Mouse (Mus musculus) T-helper 2 cell (primary cell): Measurements from ENCODE around the gene Cx3cr1.
"Not testable (repeated sequence)": the region's sequence is repeated elsewhere in the genome, so short reads cannot be mapped to it uniquely, and the experiment has no call there.

Experiments used
- in situ Hi-C: fragments of 300-600 bp; cut with MboI, MseI; formaldehyde crosslinking; loops from one replicate; pipeline ENCODE4 v1.15.1; 2025; ENCODE audit warnings: high pct_unique_total_duplicates

The Cx3cr1 gene

DNA sequence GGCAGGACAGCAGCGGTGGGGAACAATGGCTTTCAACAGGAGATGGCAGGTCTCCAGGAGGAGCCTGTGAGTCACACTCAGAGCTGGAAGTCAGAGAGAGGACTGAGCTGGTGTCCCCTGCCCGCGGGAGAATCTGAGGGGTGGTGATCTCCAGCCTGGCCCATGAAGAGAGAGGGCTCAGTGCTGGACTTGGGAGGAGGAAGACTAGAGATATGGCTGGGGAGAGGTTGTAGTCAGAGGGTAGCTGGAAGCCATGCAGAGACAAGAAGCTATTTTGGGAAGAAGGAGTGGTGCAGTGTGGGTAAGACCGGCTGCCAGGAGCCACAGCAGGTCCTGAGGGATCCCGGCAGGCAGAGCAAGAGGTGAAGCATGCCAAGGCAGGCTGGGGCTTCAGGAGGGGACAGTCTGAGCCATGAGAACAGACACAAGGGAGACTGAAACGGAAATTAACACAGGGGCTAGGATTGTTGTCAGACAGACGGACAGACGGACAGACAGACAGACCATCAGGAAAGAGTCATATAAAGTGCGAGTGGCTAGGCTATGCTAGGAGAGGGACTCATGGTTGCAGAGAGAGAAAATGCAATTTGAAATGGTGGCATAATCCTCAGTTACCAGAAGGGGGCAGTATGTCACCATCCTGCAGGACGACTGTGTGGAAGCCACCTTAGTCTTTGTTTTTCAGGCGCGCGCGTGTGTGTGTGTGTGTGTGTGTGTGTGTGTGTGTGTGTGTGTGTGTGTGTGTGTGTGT is 42.1 kb downstream of the Cx3cr1 start:
- in situ Hi-C loops = loop anchor here (10.0 kb wide), 2 partner anchors 67 to 97 kb away; partner anchors contain the start of genes Ccr8 and Rpsa

DNA sequence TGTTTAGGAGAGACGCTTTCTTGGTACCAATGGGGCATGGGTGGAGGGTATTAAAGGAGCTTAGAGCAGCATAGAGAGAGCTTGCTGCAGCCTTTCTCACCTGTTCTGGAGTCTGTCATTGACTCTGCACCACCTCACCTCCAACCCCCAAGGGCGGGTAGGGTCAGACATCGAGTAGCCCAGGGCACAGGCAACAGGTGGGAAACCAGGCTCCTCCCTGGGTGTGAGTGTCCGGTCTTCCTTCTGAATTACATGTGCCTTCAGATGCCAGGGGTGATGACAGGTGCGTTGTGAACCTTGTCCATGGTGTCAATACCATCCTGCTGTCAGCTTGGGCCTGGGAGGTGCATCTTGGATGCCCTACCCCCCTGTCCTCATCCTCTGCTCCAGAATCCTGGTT is 45.1 kb downstream of the Cx3cr1 start:
- in situ Hi-C loops = loop anchor here (10.0 kb wide), 2 partner anchors 70 to 100 kb away; partner anchors contain the start of genes Ccr8 and Rpsa

DNA sequence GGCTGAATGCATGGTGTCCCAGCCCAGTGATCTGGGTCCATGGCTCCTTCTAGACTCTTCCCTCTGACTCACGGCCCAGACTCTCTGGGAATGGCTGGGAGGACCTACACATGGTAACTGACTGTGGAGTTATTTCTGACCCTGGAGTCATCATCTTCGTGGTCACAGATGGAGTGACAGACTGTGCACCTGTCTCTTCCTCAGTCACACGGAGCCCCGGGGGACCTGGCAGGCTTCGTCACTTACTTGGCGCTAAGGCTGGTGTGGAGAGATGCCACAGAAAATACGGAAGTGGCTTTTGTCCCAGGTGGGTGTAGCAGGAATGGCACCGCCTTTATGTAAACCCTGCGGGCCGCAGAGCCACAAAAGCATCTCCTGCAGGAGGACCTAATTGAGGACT is 45.5 kb downstream of the Cx3cr1 start:
- in situ Hi-C loops = loop anchor here (10.0 kb wide), 2 partner anchors 71 to 101 kb away; partner anchors contain the start of genes Ccr8 and Rpsa

DNA sequence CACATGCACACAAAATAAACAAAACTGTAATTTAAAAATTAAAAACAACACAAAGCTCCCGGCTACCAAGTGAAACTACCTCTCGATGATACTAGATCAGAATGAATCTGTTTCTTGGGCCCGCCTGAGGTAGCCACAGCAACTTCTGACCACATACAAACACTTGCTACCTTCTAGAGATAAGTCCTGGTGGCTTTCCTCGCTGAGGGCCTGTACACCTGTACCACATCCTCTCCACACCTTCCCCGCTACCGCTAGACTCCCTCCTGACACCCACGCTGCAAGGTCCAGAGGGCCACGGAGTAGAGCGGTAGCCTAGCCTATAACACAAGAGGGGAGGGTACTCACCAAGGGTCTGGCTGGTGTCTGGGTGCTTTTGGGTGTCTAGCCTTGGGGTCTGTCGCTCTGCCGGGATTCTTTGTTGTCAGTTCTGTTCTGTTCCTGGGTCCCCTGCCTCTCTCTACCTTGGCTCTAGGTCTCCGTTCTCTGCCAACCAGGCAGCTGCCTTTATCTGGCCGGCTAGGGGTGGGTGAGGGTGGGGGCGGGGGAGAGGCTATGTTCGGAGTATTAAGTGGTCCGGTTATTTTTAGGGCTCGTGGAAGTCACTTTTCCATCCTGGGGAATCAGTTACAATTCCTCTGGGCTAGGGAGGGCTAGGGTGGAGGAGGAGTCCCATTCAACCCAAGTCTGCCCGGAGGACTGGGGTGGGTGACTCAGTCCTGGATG is 46.4 kb downstream of the Cx3cr1 start, which contains the start of gene Xirp1:
TSS of gene Xirp1 (minus strand) at position 513 of the 726 bp plus-strand sequence.
- in situ Hi-C loops = loop anchor here (10.0 kb wide), 2 partner anchors 72 to 102 kb away; partner anchors contain the start of genes Ccr8 and Rpsa

DNA sequence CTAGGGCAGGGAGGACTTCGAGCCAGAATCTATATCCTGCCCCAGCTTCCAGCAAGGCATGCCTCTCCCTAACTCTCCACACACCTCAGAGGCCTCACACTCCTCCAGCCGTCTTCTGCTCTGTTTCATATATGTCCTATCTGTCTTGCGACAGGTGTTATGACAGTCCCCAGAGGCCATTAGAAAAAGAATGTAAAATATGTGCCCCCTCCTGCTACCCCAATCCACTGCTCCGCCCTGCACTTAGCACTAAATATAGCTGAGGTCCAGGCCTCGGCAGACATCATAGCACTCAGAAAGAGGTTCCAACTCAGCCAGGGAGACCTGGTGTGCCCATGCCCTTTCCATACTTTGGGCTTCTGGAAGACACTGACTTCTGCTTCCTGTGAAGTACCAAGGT is 48.5 kb downstream of the Cx3cr1 start:
- in situ Hi-C loops = loop anchor here (10.0 kb wide), 2 partner anchors 74 to 104 kb away; partner anchors contain the start of genes Ccr8 and Rpsa

DNA sequence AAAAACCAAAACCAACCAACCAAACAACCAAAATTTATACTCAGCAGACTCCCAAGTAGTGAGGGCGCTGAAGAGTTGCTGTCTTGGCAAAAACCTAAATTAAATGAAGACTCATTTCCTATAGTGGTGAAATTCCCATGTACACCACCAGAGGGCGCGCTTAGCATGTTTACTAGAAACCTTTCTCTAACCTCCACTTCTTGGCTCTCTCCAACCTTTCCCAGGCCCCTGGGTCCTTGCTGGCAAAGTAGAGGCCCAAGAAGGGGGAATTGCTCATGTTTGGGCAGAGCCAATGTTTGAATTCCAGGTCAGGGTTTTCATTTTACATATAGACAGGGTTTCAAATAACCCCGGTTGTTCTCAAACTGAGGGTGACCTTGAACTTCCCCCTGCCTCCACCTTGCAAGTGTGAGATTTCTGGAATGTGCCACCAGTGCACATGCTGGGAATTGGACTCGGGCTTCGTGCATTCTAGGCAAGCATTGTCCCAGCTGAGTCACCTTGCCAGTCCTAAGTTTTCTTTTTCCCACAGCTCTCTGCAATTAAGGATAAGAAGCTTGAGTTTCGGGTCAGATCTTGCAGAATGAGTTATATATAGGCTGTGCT is 49.3 kb downstream of the Cx3cr1 start:
- in situ Hi-C loops = loop anchor here (10.0 kb wide), 2 partner anchors 74 to 104 kb away; partner anchors contain the start of genes Ccr8 and Rpsa

DNA sequence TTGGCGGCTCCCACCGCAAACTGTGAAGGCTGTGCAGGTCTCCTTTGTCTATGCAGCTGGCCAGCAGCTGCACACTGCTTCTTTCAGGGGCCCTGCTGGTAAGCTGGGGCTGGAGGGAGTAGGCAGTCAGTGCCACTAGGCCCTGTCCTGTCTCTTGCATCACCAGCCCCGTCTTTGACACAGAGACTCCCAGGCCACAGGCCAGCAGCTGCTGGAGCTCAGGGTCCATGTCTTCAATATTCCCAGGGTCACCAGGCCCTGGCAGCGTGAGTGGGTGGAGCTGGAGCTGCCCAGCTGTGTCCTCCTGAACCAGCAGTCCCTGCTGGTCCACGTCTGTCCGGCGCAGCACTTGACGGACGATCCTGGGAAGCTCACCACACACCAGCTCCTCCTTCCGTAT is 52.7 kb downstream of the Cx3cr1 start:
- in situ Hi-C loops = no loop called here

DNA sequence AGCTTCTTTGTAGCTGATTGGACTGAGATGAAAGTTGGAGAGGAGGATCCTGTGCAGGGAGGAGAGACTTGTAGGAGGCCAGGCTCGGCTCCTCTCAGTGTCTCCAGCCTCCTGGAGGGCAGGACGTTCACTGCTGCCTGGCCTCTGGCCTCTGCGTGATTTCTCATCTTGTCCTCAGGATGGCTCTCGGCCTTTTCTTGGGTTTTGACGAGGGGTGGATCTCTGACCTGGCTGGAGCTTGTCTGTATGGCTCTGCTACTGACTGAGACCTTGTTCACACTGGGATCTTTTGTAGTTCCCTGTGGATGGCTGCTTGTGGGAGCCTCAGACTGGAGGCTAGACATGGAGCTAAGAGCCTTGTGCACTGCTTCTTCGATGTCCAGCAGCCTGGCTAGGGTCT is 54.9 kb downstream of the Cx3cr1 start:
- in situ Hi-C loops = no loop called here

DNA sequence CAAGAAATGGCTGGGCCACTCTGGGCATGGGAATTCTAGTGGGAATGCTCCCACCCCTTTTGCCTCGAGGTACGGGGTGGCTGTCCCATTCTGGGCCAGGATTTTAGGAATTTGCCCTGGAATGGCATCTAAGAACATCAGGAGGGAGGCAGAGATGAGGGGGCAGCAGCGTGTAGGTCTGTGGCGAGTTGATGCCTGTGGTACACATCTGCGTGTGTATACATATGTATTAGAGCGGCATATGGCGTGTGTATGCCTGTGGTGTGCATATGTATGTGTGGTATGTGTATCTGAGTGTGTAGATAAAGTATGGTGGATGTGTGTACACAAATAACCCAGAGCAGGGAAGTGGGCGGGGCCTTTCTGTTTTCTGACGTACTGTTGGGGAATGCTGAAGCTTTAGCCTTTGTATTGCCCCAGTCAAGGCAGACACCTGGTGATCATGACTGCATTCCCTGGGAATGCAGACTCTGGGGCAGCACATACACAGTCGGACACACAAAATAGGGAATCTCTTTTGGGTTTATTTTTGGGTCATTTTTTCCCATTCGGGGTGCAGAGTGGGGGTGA is 56.3 kb downstream of the Cx3cr1 start:
- in situ Hi-C loops = no loop called here

DNA sequence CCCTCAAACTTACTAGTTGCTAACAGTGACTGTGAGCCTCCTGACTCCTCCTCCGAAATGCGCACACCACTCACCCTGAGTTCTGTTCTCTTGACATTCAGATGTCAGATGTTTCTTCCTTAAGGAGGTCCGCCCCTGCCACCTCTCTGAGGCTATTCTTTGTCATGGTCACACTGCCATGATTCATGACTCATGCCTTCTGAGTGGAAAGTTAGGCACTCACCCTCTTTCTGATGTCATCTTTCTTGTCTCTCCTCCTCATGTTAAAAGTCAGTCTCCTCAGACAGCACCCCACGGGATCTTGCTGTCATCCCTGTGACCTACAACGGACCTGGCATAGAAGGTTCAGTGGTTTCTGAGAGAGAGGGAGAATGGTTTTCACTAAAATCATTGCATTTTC is 56.9 kb downstream of the Cx3cr1 start:
- in situ Hi-C loops = no loop called here

DNA sequence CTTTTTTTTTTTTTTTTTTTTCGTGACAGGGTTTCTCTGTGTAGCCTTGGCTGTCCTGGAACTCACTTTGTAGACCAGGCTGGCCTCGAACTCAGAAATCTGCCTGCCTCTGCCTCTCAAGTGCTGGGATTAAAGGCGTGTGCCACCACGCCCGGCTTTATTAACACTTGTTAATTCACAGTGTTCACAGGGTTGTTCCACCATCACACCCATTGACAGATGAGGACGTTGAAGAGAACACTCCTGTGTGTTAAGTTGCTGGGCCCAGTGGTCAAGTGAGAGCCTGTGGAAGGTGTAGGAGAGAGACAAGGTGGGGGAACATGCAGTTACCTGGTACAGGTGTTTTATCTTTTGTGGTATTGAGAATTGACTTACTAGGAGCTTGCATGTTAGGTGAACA is 57.5 kb downstream of the Cx3cr1 start:
- in situ Hi-C loops = not testable (repeated sequence)

DNA sequence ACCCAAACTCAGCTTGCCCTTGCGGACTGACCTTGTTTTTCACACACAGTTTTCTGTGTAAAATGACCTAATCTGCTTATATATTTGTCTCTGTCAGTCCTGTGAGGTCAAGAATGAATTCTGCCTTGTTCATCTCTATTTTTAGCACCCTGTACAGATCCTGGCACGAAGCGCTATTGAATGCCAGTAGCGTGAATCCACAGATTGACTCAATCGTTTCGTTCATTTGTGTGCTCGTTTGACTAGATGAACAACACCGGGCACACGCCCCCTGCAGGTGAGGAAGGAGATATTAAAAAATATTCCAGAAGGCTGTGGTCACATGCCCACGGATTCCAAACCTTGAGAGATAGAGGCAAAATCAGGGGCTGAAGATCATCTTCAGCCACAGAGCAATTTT is 58.1 kb downstream of the Cx3cr1 start:
- in situ Hi-C loops = no loop called here

DNA sequence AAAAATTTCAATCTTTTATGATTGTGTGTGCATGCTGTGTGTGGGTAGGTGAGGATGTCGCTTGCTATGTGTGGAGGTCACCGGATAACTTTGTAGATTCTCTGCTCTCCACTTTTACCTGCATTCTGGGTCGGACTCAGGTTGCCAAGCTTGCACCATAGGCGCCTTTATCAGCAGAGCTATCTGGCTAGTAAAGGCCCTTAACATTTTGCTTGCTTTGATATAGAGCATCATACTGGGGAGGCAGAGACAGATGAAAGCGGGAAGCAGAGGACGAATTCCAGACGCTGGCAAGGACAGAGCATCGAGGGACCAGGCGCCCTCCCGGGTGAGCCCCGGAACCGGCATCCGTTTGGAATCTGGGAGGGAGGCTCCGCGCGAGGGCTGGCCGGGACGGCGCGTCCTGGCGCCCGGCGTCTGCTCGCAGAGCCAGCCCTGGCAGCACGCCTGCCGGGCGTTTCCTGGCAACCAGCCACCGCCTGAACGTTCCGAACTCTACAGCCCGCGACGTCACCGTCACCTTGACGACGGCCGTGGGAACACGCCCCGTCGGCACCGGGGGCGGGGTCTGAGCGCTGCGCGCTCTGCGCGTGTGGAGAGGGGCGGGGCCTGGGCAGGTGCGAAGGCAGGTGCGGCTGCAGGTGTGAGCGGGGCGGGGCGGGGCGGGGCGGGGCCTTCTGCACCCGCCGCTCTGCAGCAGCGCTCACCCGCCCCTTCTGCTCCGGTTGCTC is 58.7 kb downstream of the Cx3cr1 start:
- in situ Hi-C loops = no loop called here

DNA sequence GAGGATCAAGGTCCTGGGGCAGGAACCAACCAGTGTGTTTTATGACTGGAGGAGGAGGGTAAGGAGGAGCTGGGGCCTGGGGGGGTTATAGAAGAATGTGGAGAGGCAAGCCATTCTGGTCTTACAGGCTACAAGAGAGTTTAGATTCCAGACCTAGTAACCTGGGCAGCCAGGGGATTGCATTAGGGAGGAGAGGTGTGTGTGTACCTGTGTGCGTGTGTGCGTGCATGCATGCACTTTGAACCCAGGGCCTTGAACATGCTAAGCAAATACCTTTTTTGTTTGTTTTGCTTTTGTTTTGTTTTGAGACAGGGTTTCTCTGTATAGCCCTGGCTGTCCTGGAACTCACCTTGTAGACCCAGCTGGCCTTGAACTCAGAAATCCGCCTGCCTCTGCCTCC is 59.8 kb downstream of the Cx3cr1 start:
- in situ Hi-C loops = no loop called here

DNA sequence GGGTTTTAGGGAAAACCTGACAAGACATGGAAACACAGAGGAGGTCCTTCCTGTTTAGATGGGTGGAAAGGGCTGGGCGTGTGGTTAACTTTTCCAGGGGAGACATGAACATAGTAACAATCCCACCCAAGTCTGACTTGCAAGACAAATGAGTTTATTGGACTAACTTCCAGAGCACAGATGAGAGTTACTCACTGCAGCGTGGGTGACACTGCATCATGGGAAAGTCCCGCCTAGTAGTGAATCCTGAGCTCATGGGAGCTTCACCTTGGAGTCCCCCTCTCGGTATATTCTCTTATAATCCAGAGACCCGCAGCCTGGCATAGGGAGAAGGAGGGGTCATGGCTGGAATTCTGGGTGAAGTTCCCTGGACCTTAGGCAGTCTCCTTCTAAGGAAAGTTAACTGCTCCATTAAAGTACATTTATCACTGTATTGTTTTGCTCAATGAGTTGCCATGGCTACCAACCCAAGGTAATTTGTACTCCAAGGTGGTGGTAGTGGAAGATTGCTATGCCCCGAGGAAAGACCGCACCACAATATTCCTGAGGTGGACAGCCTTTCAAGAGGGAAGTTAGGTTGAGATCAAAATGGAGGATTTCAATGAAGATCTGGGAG is 60.3 kb downstream of the Cx3cr1 start:
- in situ Hi-C loops = no loop called here

DNA sequence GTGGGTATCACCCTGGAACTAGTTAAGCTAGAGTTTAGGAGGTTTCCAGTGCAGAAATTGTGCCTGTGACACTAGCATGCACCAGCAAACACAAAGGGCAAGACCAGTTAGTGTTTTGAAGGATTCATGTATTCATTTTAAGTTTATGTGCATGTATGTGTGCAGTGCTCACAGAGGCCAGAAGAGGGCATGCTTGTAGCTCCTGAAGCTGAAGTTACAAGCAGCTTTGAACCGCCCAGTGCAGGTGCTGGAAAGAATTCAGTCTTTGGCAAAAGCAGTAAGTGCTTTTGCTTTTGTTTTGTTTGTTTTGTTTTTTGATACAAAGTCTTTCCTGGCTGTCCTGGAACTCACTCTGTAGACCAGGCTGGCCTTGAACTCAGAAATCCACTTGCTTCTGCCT is 61.8 kb downstream of the Cx3cr1 start:
- in situ Hi-C loops = no loop called here

DNA sequence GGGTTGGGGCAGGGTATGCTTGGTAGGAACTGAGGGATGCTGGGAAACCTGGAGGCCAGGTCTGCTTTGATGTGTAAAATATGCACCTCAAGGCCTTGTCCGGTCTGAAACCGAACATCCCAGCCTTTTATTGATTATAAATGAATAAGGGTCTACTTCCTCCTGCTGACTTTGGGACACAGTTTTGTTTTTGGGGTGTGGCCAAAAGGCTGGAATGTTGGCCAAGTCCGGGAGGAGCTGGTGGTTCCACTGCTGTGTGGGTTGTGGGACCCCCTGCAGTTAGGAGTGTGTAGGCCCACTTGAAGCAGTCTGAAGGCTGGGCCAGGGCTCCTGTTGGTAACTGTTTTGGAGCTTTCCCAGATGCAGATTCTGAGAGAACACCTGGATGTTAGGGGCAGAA is 63.7 kb downstream of the Cx3cr1 start:
- in situ Hi-C loops = no loop called here

DNA sequence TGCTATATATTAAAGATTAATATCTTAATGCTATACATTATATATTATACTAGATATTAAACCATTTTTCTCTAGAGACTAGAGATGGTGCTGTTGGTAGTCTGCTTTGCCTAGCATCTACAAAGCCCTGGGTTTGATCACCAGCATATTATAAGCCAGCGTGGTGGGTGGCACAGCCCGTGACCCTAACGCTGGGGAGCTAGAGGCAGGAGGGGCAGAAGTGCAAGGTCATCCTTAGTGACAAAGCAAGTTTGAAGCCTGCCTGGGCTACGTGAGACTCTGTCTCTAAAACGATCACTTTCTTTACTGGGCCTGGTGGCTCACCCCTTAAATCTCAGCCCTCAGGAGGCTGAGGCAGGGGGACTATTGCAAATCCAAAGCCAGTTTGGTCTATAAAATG is 66.8 kb downstream of the Cx3cr1 start:
- in situ Hi-C loops = no loop called here

DNA sequence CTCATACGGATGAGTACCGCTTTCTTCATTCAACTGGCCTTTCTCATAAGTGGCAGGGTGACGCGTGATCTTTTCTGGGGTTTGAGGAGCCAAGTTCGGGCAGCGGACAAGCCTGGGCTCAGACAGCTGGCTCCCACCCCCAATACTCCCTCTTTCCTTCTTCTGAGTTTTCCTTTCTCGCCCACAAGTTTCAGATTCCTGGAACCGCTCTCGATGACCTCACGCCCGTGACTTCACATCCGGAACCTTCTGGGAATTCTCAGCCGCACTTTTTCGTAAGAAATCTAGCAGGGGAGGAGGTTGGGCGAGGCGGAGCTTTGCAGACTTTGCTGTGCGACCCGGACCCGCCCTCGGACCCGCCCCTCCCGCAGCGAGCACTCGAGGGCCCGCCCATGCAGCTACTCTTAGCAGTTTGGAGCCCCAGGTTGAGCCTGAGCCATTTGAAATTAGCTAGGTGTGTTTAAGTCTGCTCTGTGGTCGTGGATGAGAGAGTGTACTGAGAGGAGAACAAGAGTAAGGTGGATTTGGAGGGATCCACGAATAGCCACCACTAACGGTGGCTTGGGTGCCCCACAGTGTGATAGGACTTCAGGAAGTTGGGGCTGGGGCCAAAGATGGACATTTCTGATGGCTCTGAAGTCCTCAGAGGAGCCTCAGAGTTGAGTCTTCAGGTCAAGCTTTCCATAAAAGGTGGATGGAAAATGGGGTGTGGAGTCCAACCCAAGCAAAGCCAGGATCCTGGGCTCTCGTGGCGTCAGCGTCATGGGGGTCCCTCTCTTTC is 67.5 kb downstream of the Cx3cr1 start:
- in situ Hi-C loops = no loop called here

DNA sequence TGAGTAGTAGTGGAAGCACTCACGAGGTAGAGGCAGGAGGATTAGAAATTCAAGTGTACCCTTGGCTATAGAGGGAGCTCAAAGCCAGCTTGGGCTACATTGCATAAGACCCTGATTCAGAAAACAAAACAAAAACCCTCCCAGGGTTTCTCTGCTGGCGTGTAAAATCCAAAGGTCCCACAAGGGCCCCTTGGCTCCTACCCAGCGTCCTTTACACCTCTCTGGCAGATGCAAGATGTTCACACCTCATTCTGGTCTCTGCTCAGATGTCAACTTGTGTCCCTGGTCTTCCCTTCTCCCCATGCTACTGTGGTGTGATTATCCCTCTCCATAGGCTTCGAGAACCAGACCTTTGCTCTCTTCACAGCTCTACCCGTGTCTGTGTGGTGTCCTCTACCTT is 68.9 kb downstream of the Cx3cr1 start:
- in situ Hi-C loops = no loop called here
